Mouse (Mus musculus) heart, embryonic 12.5 days (tissue): Measurements from ENCODE around the gene Carmil2. TPM values are rescaled to one million over a fixed set of nuclear protein-coding genes. Genes with fewer than 3 reads are reported as not detected.

ENCODE experiments used
- ATAC-seq: fragments of 200-750 bp; cut with Nextera tagmentation; 2 replicates; pipeline ENCODE4 v1.8.0; 2017; ENCODE audit warnings: moderate TSS enrichment, moderate library complexity; ENCODE audit not compliant: insufficient number of reproducible peaks, low FRiP score
- H3K27ac ChIP-seq: fragments of 300-500 bp; sonication (generic); 2 replicates; pipeline ENCODE4 v1.5.1; 2016; ENCODE audit warnings: mild to moderate bottlenecking, moderate library complexity; ENCODE audit not compliant: poor library complexity, severe bottlenecking
- H3K27me3 ChIP-seq: fragments of 300-500 bp; sonication (generic); replicated peaks from 2 replicates; pipeline ENCODE4 v1.6.1; 2016; ENCODE audit warnings: mild to moderate bottlenecking, moderate library complexity
- H3K36me3 ChIP-seq: fragments of 300-500 bp; sonication (generic); 2 replicates; pipeline ENCODE4 v1.6.1; 2016; ENCODE audit warnings: mild to moderate bottlenecking, moderate library complexity
- H3K4me1 ChIP-seq: fragments of 300-500 bp; sonication (generic); replicated peaks from 2 replicates; pipeline ENCODE4 v1.6.1; 2016; ENCODE audit warnings: mild to moderate bottlenecking
- H3K4me2 ChIP-seq: fragments of 300-500 bp; sonication (generic); 2 replicates; pipeline ENCODE4 v1.6.1; 2016; ENCODE audit warnings: mild to moderate bottlenecking, moderate library complexity
- H3K4me3 ChIP-seq: fragments of 300-500 bp; sonication (generic); 2 replicates; pipeline ENCODE4 v1.5.1; 2016; ENCODE audit warnings: mild to moderate bottlenecking
- H3K9ac ChIP-seq: fragments of 300-500 bp; sonication (generic); 2 replicates; pipeline ENCODE4 v1.6.1; 2016; ENCODE audit warnings: mild to moderate bottlenecking, moderate library complexity
- H3K9me3 ChIP-seq: fragments of 300-500 bp; sonication (generic); replicated peaks from 2 replicates; pipeline ENCODE4 v1.6.1; 2016; ENCODE audit warnings: mild to moderate bottlenecking, moderate library complexity
- WGBS: fragments of 180-500 bp; shearing (Covaris S2); methylation state at CpG from one replicate; pipeline ENCODE4 v1.1.7; 2016; 5-methylcytosine and 5-hydroxymethylcytosine counted together
- polyA plus RNA-seq: library from polyadenylated mRNA; unstranded; fragments of >200 nt; fragmentation: Nextera tagmentation; extraction: Ambion mirVana; gene quantifications from 2 replicates; pipeline ENCODE4 v1.2.1, GENCODE M21; 2016

The Carmil2 gene
- 0.45 and 0.54 TPM in 2 replicates for polyA plus RNA-seq

DNA sequence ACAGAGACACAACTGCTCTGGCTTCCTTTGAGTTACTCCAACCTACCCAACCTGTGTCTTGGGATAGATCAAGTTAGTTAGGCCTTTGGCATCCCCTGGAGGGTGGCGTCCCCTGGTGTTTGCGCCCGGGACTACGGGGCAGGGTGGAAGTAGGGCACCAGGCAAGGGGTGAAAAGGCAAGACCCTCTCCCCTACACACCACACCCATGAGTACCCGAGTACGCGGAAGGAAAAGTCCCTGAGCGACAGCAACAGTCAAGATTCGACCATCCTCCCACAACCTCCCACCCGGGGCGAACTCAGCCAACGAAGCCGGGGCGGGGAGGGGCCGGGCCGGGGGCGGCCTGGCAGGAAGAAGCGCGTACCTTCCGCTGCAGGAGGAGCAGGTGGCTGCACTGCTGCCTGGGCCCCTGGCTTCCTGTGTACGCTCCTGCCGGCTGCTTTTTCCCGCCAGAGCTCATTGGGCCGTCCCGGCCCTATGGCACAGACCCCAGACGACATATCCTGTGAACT is at the start of gene Carmil2:
TSS of gene Carmil2 (plus strand) at position 479 of the 513 bp plus-strand sequence.
- H3K27me3 ChIP-seq, result peaks cover 20% of the 10 kb centered on the region
- 12% methylated on average over 26 of the region's 26 CpGs for WGBS
- H3K9ac ChIP-seq, result peak within 1 kb of the TSS; percentile 54; the same call in 1 of the 2 replicates
- H3K36me3 ChIP-seq, result peaks cover 34% of the 10 kb centered on the region
- H3K9me3 ChIP-seq, result no peaks in the 10 kb centered on the region
- ATAC-seq, result peak; percentile 49; the same call in 1 of the 2 replicates
- no peak within 1 kb of the TSS for H3K27ac ChIP-seq
- peaks cover 19% of the 10 kb centered on the region for H3K4me1 ChIP-seq
- peak within 1 kb of the TSS; percentile 61 for H3K4me2 ChIP-seq
- peak within 1 kb of the TSS; percentile 28 for H3K4me3 ChIP-seq

DNA sequence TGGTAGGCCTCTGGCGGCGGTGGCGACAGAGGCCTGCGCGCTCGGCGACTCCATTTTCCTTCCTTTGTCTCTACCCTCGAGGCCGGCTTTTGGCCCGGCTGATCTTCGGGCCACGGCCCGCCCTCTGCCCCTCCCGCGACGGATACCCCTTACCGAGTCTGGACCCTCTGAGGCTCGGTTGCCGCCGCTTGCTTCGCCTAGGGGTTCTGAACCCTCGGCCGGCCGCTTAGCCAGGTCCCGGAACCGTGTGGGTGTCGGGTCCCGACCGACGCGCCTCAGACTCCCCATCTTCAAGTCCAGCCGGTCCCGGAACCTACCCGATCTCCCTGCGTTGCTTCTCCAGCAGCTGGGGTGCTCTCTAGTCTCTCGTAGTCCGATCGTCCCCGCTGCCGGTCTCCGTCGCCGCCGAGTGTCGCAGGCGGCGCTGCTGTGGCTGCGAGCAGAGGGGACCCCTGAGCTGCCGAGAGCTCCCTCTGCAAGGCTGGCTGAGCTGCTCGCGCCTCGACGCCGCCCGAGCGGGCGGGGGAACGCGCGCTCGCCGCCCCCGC is 49.0 kb upstream of the Carmil2 start, which contains the start of gene Agrp:
TSS of gene Agrp (minus strand) at position 431 of the 548 bp plus-strand sequence.
- ATAC-seq, result peak; percentile 63

DNA sequence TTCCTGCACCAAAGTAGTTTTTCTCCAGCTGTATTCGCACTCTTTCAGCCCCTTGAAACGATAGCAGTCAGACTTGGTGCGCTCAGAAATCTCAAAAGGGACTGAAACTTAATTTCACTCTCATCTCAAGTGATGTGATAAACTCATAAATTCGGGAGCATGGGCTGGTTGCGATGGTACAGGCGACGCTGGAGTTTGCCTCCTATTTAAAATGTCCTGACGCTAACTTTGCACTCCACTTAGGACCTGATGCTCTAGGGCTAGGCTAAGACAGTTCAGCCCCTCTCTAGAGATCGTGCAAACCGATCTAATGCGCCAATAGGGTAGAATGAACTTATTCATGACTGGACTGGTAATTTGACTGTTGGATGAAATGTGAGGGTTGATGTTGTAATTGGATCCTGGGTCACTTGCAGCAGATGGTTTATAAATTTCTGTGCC is 48.5 kb upstream of the Carmil2 start:
- peak overlapping the region; percentile 92 for H3K4me3 ChIP-seq
- H3K4me1 ChIP-seq, result peaks cover 22% of the 10 kb centered on the region
- H3K27ac ChIP-seq, result peak overlapping the region; percentile 100
- H3K27me3 ChIP-seq, result no peaks in the 10 kb centered on the region
- peak overlapping the region; percentile 87 for H3K4me2 ChIP-seq
- ATAC-seq, result no peak
- peak overlapping the region; percentile 99 for H3K9ac ChIP-seq
- WGBS, result under 1% methylated on average over 11 of the region's 11 CpGs
- no peaks in the 10 kb centered on the region for H3K9me3 ChIP-seq
- no peaks in the 10 kb centered on the region; the same call in 1 of the 2 replicates for H3K36me3 ChIP-seq

More for the DNA sequence above, 49.0 kb upstream of the Carmil2 start, which contains the start of gene Agrp:
- H3K27me3 ChIP-seq, result no peaks in the 10 kb centered on the region
- H3K36me3 ChIP-seq, result no peaks in the 10 kb centered on the region; the same call in 1 of the 2 replicates
- no peaks in the 10 kb centered on the region for H3K9me3 ChIP-seq
- H3K4me2 ChIP-seq, result peak within 1 kb of the TSS; percentile 87
- peak within 1 kb of the TSS; percentile 92 for H3K4me3 ChIP-seq
- under 1% methylated on average over 49 of the region's 63 CpGs for WGBS
- peak within 1 kb of the TSS; percentile 99 for H3K9ac ChIP-seq
- H3K27ac ChIP-seq, result peak within 1 kb of the TSS; percentile 100
- H3K4me1 ChIP-seq, result peaks cover 22% of the 10 kb centered on the region

DNA sequence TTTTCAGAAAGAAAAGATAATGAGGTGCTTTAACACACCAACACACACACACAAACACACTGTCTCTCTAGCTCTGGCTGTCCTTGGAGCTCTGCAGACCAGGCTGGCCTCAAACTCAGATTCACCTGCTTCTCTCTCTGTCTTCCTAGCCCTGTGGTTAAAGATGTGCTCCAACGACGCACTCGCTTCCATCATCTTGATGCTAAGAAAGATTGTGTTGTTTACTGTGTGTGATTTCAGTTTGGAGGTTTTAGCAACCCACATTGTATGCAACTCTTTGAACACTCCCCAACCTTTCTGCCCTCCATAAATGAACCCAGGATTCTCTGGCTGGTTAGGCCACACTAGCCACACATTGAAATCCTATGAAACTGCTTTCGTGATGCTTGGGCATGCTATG is 47.6 kb upstream of the Carmil2 start:
- Histone ChIP-seq H3K27ac (peak overlapping the region; percentile 8; the same call in 1 of the 2 replicates), H3K27me3 (no peaks in the 10 kb centered on the region), H3K4me1 (peaks cover 22% of the 10 kb centered on the region), H3K9ac (peak overlapping the region; percentile 37; the same call in 1 of the 2 replicates), H3K4me2 (peak overlapping the region; percentile 59), H3K9me3 (no peaks in the 10 kb centered on the region), H3K4me3 (0 out of 2 replicates have a peak overlapping the region, but pooled peaks have one; percentile 15), H3K36me3 (peaks cover 2% of the 10 kb centered on the region)
- WGBS, result 89% methylated on average over 4 of the region's 4 CpGs
- no peak for ATAC-seq

DNA sequence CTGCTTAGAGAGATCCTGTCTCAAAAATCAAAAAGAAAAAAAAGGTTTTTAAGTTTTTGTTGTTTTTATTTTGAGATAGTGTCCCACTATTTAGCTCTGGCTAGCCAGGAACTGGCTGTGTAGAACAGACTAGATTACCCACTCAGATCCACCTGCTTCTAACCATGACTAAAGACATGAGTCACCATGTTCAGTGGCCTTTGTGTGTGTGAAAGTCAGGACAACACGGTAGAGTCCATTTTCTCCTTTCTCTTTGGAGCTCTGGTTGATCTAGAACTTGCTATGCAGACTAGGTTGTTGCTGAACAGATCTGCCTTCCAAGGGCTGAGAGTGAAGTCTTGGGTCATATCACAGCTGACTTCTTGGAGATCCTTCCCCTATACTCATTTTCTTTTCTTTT is 46.2 kb upstream of the Carmil2 start:
- Histone ChIP-seq H3K4me3 (no peak overlapping the region), H3K36me3 (peaks cover 11% of the 10 kb centered on the region), H3K4me2 (no peak overlapping the region), H3K27ac (no peak overlapping the region), H3K4me1 (peaks cover 21% of the 10 kb centered on the region), H3K9ac (no peak overlapping the region), H3K27me3 (no peaks in the 10 kb centered on the region), H3K9me3 (no peaks in the 10 kb centered on the region)
- 82% methylated on average over 1 of the region's 1 CpGs for WGBS
- ATAC-seq, result no peak

DNA sequence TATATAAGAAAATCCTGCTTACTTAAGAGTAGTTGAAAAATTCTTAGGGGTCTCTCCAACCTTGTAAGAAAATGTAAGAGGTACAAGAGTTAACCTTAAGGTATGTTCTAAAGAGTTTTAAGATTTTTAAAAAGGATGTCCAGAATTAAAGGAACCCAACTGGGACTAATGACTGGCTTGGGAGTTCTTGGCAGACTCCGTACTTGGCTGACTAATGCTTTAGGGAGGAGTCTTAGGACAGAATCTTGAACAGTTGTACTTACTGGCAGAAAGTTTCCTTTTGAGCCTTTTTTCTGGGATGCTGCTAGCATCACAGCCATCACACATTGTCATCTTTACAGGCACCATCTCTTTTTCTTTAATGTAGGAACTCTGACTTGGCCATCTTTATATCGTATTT is 45.6 kb upstream of the Carmil2 start:
- H3K36me3 ChIP-seq, result peaks cover 16% of the 10 kb centered on the region

DNA sequence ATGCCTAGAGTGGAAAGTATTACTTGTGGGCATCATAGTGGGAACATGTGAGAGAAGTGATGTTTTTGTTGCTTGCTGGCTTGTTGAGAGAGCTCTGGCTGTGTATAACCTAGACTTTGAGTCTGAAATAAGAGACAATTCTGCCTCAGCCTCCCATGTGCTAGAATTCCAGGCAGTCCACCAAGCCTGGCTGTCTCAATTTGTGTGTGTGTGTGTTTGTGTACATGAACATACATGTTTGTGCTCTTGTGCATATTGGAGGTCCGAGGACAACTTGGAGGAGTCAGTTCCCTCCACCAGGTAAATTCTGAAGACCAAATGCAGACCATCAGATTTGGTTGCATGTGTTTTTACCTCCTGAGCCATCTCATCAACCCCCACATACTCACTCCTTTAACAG is 40.9 kb upstream of the Carmil2 start:
- ATAC-seq, result no peak
- Histone ChIP-seq H3K4me2 (no peak overlapping the region), H3K27ac (no peak overlapping the region), H3K27me3 (no peaks in the 10 kb centered on the region), H3K4me1 (no peaks in the 10 kb centered on the region), H3K9ac (no peak overlapping the region), H3K36me3 (peaks cover 36% of the 10 kb centered on the region), H3K9me3 (no peaks in the 10 kb centered on the region), H3K4me3 (no peak overlapping the region)
- 100% methylated on average over 1 of the region's 1 CpGs for WGBS

More for the DNA sequence above, 45.6 kb upstream of the Carmil2 start:
- H3K4me2 ChIP-seq, result no peak overlapping the region
- H3K27ac ChIP-seq, result no peak overlapping the region
- WGBS, result 87% methylated on average over 2 of the region's 2 CpGs
- H3K9ac ChIP-seq, result no peak overlapping the region
- ATAC-seq, result no peak
- no peaks in the 10 kb centered on the region for H3K9me3 ChIP-seq
- H3K27me3 ChIP-seq, result no peaks in the 10 kb centered on the region
- H3K4me3 ChIP-seq, result no peak overlapping the region
- peaks cover 15% of the 10 kb centered on the region for H3K4me1 ChIP-seq

DNA sequence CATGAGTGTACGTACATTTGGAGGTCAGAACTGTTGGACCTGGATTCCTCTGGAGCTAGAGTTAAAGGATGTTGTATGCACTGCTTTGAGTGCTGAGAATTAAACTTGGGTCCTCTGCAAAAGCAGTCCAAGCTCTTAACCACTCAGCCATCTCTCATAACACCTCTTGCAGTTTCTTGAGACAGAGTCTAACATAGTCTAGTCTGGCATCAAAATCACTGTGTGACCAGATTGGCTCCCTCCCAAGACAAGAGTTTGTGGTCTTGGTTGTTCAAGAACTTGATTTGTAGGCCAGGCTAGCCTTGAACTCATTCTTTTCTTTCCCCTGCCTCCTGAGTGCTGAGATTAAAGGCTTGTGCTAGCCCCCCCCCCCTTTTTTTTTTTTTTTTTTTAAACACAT is 37.1 kb upstream of the Carmil2 start:
- ATAC-seq, result no peak
- peaks cover 48% of the 10 kb centered on the region for H3K36me3 ChIP-seq
- H3K4me3 ChIP-seq, result no peak overlapping the region
- peaks cover 7% of the 10 kb centered on the region for H3K4me1 ChIP-seq
- H3K27me3 ChIP-seq, result no peaks in the 10 kb centered on the region
- no peak overlapping the region for H3K9ac ChIP-seq
- no peak overlapping the region for H3K27ac ChIP-seq
- H3K9me3 ChIP-seq, result no peaks in the 10 kb centered on the region
- H3K4me2 ChIP-seq, result no peak overlapping the region
- 91% methylated on average over 1 of the region's 1 CpGs for whole genome bisulfite sequencing

DNA sequence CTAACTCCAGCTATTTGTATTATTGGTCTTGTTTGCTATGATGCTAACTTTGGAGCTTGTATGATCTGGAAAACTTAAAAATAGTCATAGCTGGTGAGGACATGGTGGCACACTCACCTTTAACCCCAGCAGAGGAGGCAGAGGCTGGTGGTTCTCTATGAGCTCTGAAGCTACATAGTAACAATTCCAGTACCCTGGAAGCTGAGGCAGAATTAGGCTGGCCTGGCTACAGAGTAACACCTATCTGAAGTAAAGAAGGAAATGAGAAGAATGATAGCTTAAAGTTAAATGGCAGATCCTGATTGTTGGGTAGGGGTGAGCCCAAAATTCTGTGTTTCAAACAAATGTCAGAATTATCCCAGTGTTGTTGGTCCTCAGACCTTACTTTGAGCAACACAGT is 28.4 kb upstream of the Carmil2 start:
- Histone ChIP-seq H3K4me3 (no peak overlapping the region), H3K9ac (no peak overlapping the region), H3K27me3 (no peaks in the 10 kb centered on the region), H3K36me3 (peaks cover 22% of the 10 kb centered on the region), H3K4me2 (no peak overlapping the region), H3K4me1 (no peaks in the 10 kb centered on the region; the same call in 1 of the 2 replicates), H3K9me3 (no peaks in the 10 kb centered on the region), H3K27ac (no peak overlapping the region)
- ATAC-seq, result no peak

DNA sequence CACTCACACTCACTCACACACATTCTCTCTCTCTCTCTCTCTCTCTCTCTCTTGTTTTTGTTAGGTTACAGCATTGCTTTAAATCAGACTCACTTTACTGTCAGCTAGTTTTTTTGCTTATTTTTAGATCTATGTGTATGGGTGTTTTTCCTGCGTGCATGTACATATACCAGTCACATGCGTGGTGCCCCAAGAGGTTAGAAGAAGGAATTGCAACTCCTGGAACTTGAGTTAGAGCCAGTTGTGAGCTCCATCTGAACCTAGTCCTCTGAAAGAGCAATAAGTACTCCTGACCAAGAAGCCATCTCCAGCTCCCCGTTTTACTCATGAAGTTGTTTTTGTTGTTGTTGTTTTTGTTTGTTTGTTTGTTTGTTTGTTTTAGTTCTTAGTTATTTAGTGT is 24.9 kb upstream of the Carmil2 start:
- Histone ChIP-seq H3K4me2 (no peak overlapping the region), H3K4me1 (no peaks in the 10 kb centered on the region), H3K27me3 (no peaks in the 10 kb centered on the region), H3K36me3 (peaks cover 28% of the 10 kb centered on the region), H3K27ac (no peak overlapping the region), H3K9ac (no peak overlapping the region), H3K9me3 (no peaks in the 10 kb centered on the region), H3K4me3 (no peak overlapping the region)
- WGBS, result 78% methylated on average over 3 of the region's 3 CpGs
- no peak for ATAC-seq

DNA sequence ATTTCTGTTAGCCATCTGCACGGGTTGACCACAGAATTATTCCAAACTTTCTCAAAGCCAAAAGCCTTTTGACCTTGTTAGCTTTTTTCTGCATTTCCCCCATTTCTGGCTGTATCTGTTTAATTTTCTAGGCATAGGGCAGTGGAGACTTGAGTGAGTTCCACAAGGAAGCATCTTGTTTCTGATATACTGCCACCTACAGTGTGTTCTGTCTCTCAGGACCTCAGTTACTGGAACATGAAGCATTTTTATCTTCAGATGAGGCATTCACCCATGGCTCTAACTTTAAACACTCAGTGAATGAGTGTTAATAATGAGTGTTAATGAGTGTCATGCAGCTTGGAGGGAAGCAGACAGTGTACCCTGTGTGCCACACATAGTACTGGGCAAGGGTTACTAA is 8.2 kb upstream of the Carmil2 start:
- Histone ChIP-seq H3K4me3 (no peak overlapping the region), H3K4me2 (no peak overlapping the region), H3K36me3 (peaks cover 91% of the 10 kb centered on the region), H3K9me3 (no peaks in the 10 kb centered on the region), H3K27me3 (no peaks in the 10 kb centered on the region), H3K9ac (no peak overlapping the region), H3K27ac (no peak overlapping the region), H3K4me1 (no peaks in the 10 kb centered on the region)
- ATAC-seq, result no peak
- 72% methylated on average over 1 of the region's 1 CpGs for WGBS
